Mouse (Mus musculus) hindbrain, embryonic 11.5 days (tissue): ENCODE measurements around the gene Ggcx. TPM values are rescaled to one million over a fixed set of nuclear protein-coding genes. Genes with fewer than 3 reads are reported as not detected.
"Not testable (repeated sequence)": the region's sequence is repeated elsewhere in the genome, so short reads cannot be mapped to it uniquely, and the experiment has no call there.

Experiments used
- ATAC-seq: fragments of 200-750 bp; cut with Nextera tagmentation; 2 replicates; pipeline ENCODE4 v1.8.0; 2017; ENCODE audit warnings: mild to moderate bottlenecking, moderate TSS enrichment, moderate library complexity; ENCODE audit not compliant: low FRiP score
- DNase-seq: peaks from one replicate; pipeline ENCODE4 v3.0.0-alpha.2; 2015; ENCODE audit warnings: low spot score
- H3K27ac ChIP-seq: fragments of 300-500 bp; sonication (generic); 2 replicates; pipeline ENCODE4 v1.5.1; 2014; ENCODE audit warnings: mild to moderate bottlenecking, low read depth, low read length
- H3K27me3 ChIP-seq: fragments of 300-500 bp; sonication (generic); 2 replicates; pipeline ENCODE4 v1.6.1; 2014; ENCODE audit warnings: mild to moderate bottlenecking, low read length, moderate library complexity, mixed read lengths; ENCODE audit not compliant: control insufficient read depth, insufficient read depth
- H3K36me3 ChIP-seq: fragments of 300-500 bp; sonication (generic); 2 replicates; pipeline ENCODE4 v1.6.1; 2014; ENCODE audit warnings: mild to moderate bottlenecking, low read length, moderate library complexity, mixed read lengths; ENCODE audit not compliant: control insufficient read depth, insufficient read depth
- H3K4me1 ChIP-seq: fragments of 300-500 bp; sonication (generic); replicated peaks from 2 replicates; pipeline ENCODE4 v1.6.1; 2014; ENCODE audit warnings: low read length, mixed read lengths; ENCODE audit not compliant: control insufficient read depth, insufficient read depth
- H3K4me2 ChIP-seq: fragments of 300-500 bp; sonication (generic); replicated peaks from 2 replicates; pipeline ENCODE4 v1.6.1; 2014; ENCODE audit warnings: mild to moderate bottlenecking, low read depth, low read length
- H3K4me3 ChIP-seq: fragments of 300-500 bp; sonication (generic); 2 replicates; pipeline ENCODE4 v1.5.1; 2014; ENCODE audit warnings: low read depth, low read length
- H3K9ac ChIP-seq: fragments of 300-500 bp; sonication (generic); 2 replicates; pipeline ENCODE4 v1.6.1; 2014; ENCODE audit warnings: low read depth, low read length
- H3K9me3 ChIP-seq: fragments of 300-500 bp; sonication (generic); 2 replicates; pipeline ENCODE4 v1.6.1; 2016; ENCODE audit warnings: low read length; ENCODE audit not compliant: control insufficient read depth
- WGBS: fragments of 180-500 bp; shearing (Covaris S2); extraction: QIAGEN DNeasy Blood & Tissue Kit; methylation state at CpG from one replicate; pipeline ENCODE4 v1.1.7; 2014; 5-methylcytosine and 5-hydroxymethylcytosine counted together
- polyA plus RNA-seq: library from polyadenylated mRNA; unstranded; fragments of >200 nt; fragmentation: Nextera tagmentation; extraction: Ambion mirVana; gene quantifications from 2 replicates; pipeline ENCODE4 v1.2.1, GENCODE M21; 2014

Gene Ggcx
- polyA plus RNA-seq, 1 experiment from 2014 or later, result 13.1 TPM

- H3K9me3 ChIP-seq, result no peaks in the 10 kb centered on the region
- H3K4me3 ChIP-seq, result no peak overlapping the region
- WGBS, result 74% methylated on average over 7 of the region's 7 CpGs
- no peak overlapping the region for H3K27ac ChIP-seq
- H3K27me3 ChIP-seq, result no peaks in the 10 kb centered on the region
- H3K4me2 ChIP-seq, result no peak overlapping the region
- H3K4me1 ChIP-seq, result no peaks in the 10 kb centered on the region
- no peak overlapping the region for H3K9ac ChIP-seq
- H3K36me3 ChIP-seq, result no peaks in the 10 kb centered on the region
- DNase-seq, result no peak
- ATAC-seq, result no peak
Observed at GRCm38 (mm10) chr6:72454833-72455373, 40.8 kb downstream of the Ggcx start.

GRCm38 (mm10) chr6:72456567-72456966, 42.5 kb downstream of the Ggcx start:
- WGBS, result 89% methylated on average over 4 of the region's 4 CpGs
- Histone ChIP-seq H3K9ac (no peak overlapping the region), H3K27ac (no peak overlapping the region), H3K27me3 (no peaks in the 10 kb centered on the region), H3K9me3 (no peaks in the 10 kb centered on the region), H3K4me2 (no peak overlapping the region), H3K4me3 (no peak overlapping the region), H3K36me3 (no peaks in the 10 kb centered on the region), H3K4me1 (no peaks in the 10 kb centered on the region)
- no peak for DNase-seq
- ATAC-seq, result no peak

GRCm38 (mm10) chr6:72458418-72458817, 44.3 kb downstream of the Ggcx start:
- no peak overlapping the region for H3K4me2 ChIP-seq
- no peak for ATAC-seq
- H3K4me1 ChIP-seq, result no peaks in the 10 kb centered on the region
- H3K36me3 ChIP-seq, result no peaks in the 10 kb centered on the region
- H3K27ac ChIP-seq, result no peak overlapping the region
- no peaks in the 10 kb centered on the region for H3K27me3 ChIP-seq
- WGBS, result 85% methylated on average over 7 of the region's 7 CpGs
- no peaks in the 10 kb centered on the region for H3K9me3 ChIP-seq
- no peak overlapping the region for H3K9ac ChIP-seq
- no peak for DNase-seq
- H3K4me3 ChIP-seq, result no peak overlapping the region

- ATAC-seq, result no peak
- WGBS, result 64% methylated on average over 5 of the region's 5 CpGs
- no peak overlapping the region for H3K9ac ChIP-seq
Observed at GRCm38 (mm10) chr6:72458921-72459320, 44.8 kb downstream of the Ggcx start.

GRCm38 (mm10) chr6:72460036-72460801, 46.1 kb downstream of the Ggcx start:
- DNase-seq (no peak), ATAC-seq (no peak)
- Histone ChIP-seq H3K4me3 (no peak overlapping the region), H3K27ac (no peak overlapping the region), H3K27me3 (no peaks in the 10 kb centered on the region), H3K4me1 (no peaks in the 10 kb centered on the region), H3K9me3 (no peaks in the 10 kb centered on the region), H3K9ac (no peak overlapping the region), H3K36me3 (no peaks in the 10 kb centered on the region), H3K4me2 (no peak overlapping the region)
- WGBS, result 54% methylated on average over 9 of the region's 9 CpGs

More at GRCm38 (mm10) chr6:72458921-72459320, 44.8 kb downstream of the Ggcx start:
- Histone ChIP-seq H3K9me3 (no peaks in the 10 kb centered on the region), H3K27me3 (no peaks in the 10 kb centered on the region), H3K4me1 (no peaks in the 10 kb centered on the region), H3K4me2 (no peak overlapping the region), H3K4me3 (no peak overlapping the region), H3K27ac (no peak overlapping the region), H3K36me3 (no peaks in the 10 kb centered on the region)
- no peak for DNase-seq

GRCm38 (mm10) chr6:72462550-72463257, 48.6 kb downstream of the Ggcx start:
- H3K27ac ChIP-seq, H3K4me2 ChIP-seq, H3K9me3 ChIP-seq, H3K36me3 ChIP-seq, ATAC-seq, DNase-seq, H3K4me3 ChIP-seq, H3K4me1 ChIP-seq, H3K27me3 ChIP-seq, H3K9ac ChIP-seq: not testable (repeated sequence)
- WGBS, result 81% methylated on average over 5 of the region's 5 CpGs

- Histone ChIP-seq H3K4me1 (no peaks in the 10 kb centered on the region), H3K4me2 (no peak overlapping the region), H3K4me3 (no peak overlapping the region), H3K9me3 (no peaks in the 10 kb centered on the region), H3K27me3 (no peaks in the 10 kb centered on the region), H3K9ac (no peak overlapping the region), H3K36me3 (no peaks in the 10 kb centered on the region), H3K27ac (no peak overlapping the region)
- 79% methylated on average over 8 of the region's 8 CpGs for WGBS
- DNase-seq (no peak), ATAC-seq (no peak)
Observed at GRCm38 (mm10) chr6:72465361-72466157, 51.5 kb downstream of the Ggcx start.

GRCm38 (mm10) chr6:72466171-72466570, 52.1 kb downstream of the Ggcx start:
- no peak overlapping the region for H3K4me3 ChIP-seq
- H3K27me3 ChIP-seq, result no peaks in the 10 kb centered on the region
- WGBS, result 90% methylated on average over 4 of the region's 4 CpGs
- no peaks in the 10 kb centered on the region for H3K4me1 ChIP-seq
- no peaks in the 10 kb centered on the region for H3K36me3 ChIP-seq
- no peak overlapping the region for H3K4me2 ChIP-seq
- no peak overlapping the region for H3K9ac ChIP-seq
- no peak for DNase-seq
- H3K9me3 ChIP-seq, result no peaks in the 10 kb centered on the region
- no peak overlapping the region for H3K27ac ChIP-seq
- ATAC-seq, result no peak
